Mouse (Mus musculus) brain, embryonic 14.5 days (tissue): ENCODE data around the gene Kank2.

ENCODE experiments used
- CTCF ChIP-seq: fragments of 200-500 bp; IDR thresholded peaks from 2 replicates; pipeline ENCODE4 v1.5.1; 2012; ENCODE audit warnings: inconsistent platforms, mild to moderate bottlenecking, moderate library complexity, borderline replicate concordance; ENCODE audit not compliant: insufficient read depth, insufficient read length; ENCODE audit errors: extremely low read depth
- POLR2A ChIP-seq: fragments of 200-500 bp; IDR thresholded peaks from 2 replicates; pipeline ENCODE4 v1.6.1; 2012; ENCODE audit warnings: mild to moderate bottlenecking, inconsistent platforms, borderline replicate concordance; ENCODE audit not compliant: poor library complexity, insufficient read depth, insufficient read length, severe bottlenecking; ENCODE audit errors: extremely low read depth

DNA sequence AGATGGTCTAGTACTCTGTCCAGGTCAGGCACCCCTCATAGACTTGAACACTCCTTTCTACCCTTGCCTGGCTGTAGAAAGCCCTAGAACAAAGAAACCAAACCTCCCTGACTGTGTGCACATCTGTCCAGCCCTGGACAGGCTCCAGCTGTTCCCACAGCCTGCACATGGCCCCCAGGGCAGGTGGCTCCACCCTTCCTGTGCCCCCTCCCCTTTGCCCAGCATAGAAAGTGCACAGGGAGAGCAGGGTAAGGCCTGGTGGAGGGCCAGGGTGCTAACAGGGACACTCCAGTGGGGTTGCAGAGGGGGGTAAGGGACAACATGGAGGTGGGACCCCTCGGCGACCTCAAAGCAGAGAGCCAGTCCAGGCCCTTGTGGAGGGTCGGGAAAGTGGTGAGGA, 2.3 kb downstream of the Kank2 start:
- no peak for TF ChIP-seq CTCF
- TF ChIP-seq POLR2A = no peak
